ENCODE assay signal across 21 mouse cellular contexts in genomic region chr2:62381756-62382155, GRCm38 (mm10). TPM values are rescaled to one million over a fixed set of nuclear protein-coding genes. Genes with fewer than 3 reads are reported as not detected.
DNase-seq lines count a peak whose midpoint lies in the region; ATAC-seq and TF ChIP-seq lines count a peak whose summit lies in the region.
"Had no signal": no experiment of that assay in that cellular context is flagged by ENCODE, and none has a peak within 500 bp of the region (broad histone marks: within the 10 kb centered on the region; RNA-seq: fewer than 3 reads in every experiment).

No protein-coding gene starts in this region.

- H3K4me3 ChIP-seq in embryonic fibroblast, embryonic 13.5 days (ENCODE audit: insufficient read depth, low read length): no peak overlapping the region
- no peak overlapping the region for H3K4me3 ChIP-seq in myocyte
- H3K4me3 ChIP-seq: embryonic facial prominence, embryonic 13.5 days; heart, embryonic 15.5 days; hindbrain, embryonic 13.5 days had no signal

- H3ac ChIP-seq in myocyte (ENCODE audit: control insufficient read depth, insufficient read length): no peak overlapping the region

- H3K27me3 ChIP-seq in myocyte (ENCODE audit: control insufficient read depth, insufficient read depth, insufficient read length): no peaks in the 10 kb centered on the region
- H3K27me3 ChIP-seq: CH12.LX; embryonic facial prominence, embryonic 13.5 days; heart, embryonic 15.5 days; hindbrain, embryonic 13.5 days had no signal

- H3K4me2 ChIP-seq in myocyte (ENCODE audit: low read depth): peak overlapping the region; percentile 32
- H3K4me2 ChIP-seq: embryonic facial prominence, embryonic 13.5 days; heart, embryonic 11.5 days; heart, embryonic 15.5 days; hindbrain, embryonic 13.5 days had no signal

- DNase-seq in heart, postnatal 14 days: peak; percentile 6 to 9
- no peak for DNase-seq in heart, adult 8-10 months (ENCODE audit: low spot score)
- peak; percentile 40 for DNase-seq in gastrocnemius, postnatal 10 days
- no peak for DNase-seq in urinary bladder, postnatal 25 days (ENCODE audit: low spot score)
- no peak for DNase-seq in testis, postnatal 14 days (ENCODE audit: low spot score)
- DNase-seq: adrenal gland, postnatal 10 days; cerebellum, adult 11-12 months; cerebellum, adult 9-10 months; cerebellum, postnatal 25 days; kidney, adult 11 months; kidney, adult 9 months had no signal

- TF ChIP-seq POLR2A in embryonic fibroblast, embryonic 13.5 days (IDR thresholded peaks at IDR 0.05; ENCODE audit: low read depth, low read length): no peak
- no peak for TF ChIP-seq POLR2A in myocyte (IDR thresholded peaks at IDR 0.05; ENCODE audit: insufficient read length, low read depth)

- TF ChIP-seq CTCF in embryonic fibroblast, embryonic 13.5 days (IDR thresholded peaks at IDR 0.05; ENCODE audit: borderline replicate concordance, insufficient read depth, low read length): no peak

- H3K79me2 ChIP-seq in myocyte (ENCODE audit: control insufficient read depth, insufficient read depth): no peaks in the 10 kb centered on the region

- H3K27ac ChIP-seq in embryonic fibroblast, embryonic 13.5 days (ENCODE audit: insufficient read depth, low read length): peak overlapping the region; percentile 34; the same call in 1 of the 2 replicates
- H3K27ac ChIP-seq: embryonic facial prominence, embryonic 13.5 days; heart, embryonic 15.5 days; hindbrain, embryonic 13.5 days; hindbrain, postnatal 0 days had no signal

- peaks cover 9% of the 10 kb centered on the region for H3K4me1 ChIP-seq in embryonic fibroblast, embryonic 13.5 days (ENCODE audit: control insufficient read depth, insufficient read depth, low read length)
- H3K4me1 ChIP-seq: embryonic facial prominence, embryonic 13.5 days; heart, embryonic 15.5 days; hindbrain, embryonic 13.5 days had no signal

- ATAC-seq in monocyte, adult 5-6 weeks (replicated peaks; ENCODE audit: insufficient number of reproducible peaks, low FRiP score, low TSS enrichment, poor library complexity, severe bottlenecking): no peak
- ATAC-seq: forebrain, embryonic 14.5 days; hindbrain, postnatal 0 days had no signal

- intact Hi-C loops in heart, postnatal 14 days (cut with DNase I): no loop called here

- no peaks in the 10 kb centered on the region for H3K36me3 ChIP-seq in myocyte (ENCODE audit: control insufficient read depth, insufficient read depth)
- H3K36me3 ChIP-seq: embryonic facial prominence, embryonic 13.5 days; heart, embryonic 15.5 days; hindbrain, embryonic 13.5 days had no signal

TF ChIP-seq in myocyte, 11 proteins besides CTCF, POLR2A, EP300 and RAD21:
- TF ChIP-seq MYOD1 (IDR thresholded peaks at IDR 0.05; ENCODE audit: control insufficient read depth in 1 of 3, insufficient read length in 2 of 3, low read depth in 2 of 3) (no peak), USF1 (IDR thresholded peaks at IDR 0.05; ENCODE audit: low read depth) (no peak), POLR2AphosphoS2 (IDR thresholded peaks at IDR 0.05; ENCODE audit: insufficient read length, low read depth) (no peak), SRF (IDR thresholded peaks at IDR 0.05; ENCODE audit: control insufficient read depth, insufficient read length, low read depth) (no peak), TCF3 (IDR thresholded peaks at IDR 0.05; ENCODE audit: insufficient read length, low read depth) (no peak), MYOG (IDR thresholded peaks at IDR 0.05; ENCODE audit: control insufficient read depth in 1 of 3, insufficient read depth in 1 of 3, insufficient read length in 2 of 3, low read depth in 2 of 3) (no peak), CEBPB (IDR thresholded peaks at IDR 0.05; ENCODE audit: insufficient read depth, poor library complexity, severe bottlenecking) (no peak), TCF12 (IDR thresholded peaks at IDR 0.05; ENCODE audit: insufficient read depth, poor library complexity, severe bottlenecking) (no peak), MAX (IDR thresholded peaks at IDR 0.05; ENCODE audit: low read depth) (no peak), REST (IDR thresholded peaks at IDR 0.05; ENCODE audit: insufficient read depth, insufficient read length) (no peak), E2F4 (IDR thresholded peaks at IDR 0.05; ENCODE audit: insufficient read depth) (no peak)

RNA-seq across cellular contexts. Expression of gene Dpp4, which starts 30.3 kb away (rescaled TPM):
- 1 to 10 TPM; 7.2 to 8.2 TPM for total RNA-seq in heart, postnatal 14 days (2021)
- total RNA-seq in heart, adult 8-10 months (2022): 1 to 10 TPM; 2.5 to 7.6 (median 4.0) TPM
- polyA plus RNA-seq in embryonic fibroblast, embryonic 13.5 days (2011; ENCODE audit: insufficient read length, low read depth, missing spikeins): 0.27 and 0.90 TPM in 2 replicates
- 1 to 10 TPM; 7.8 to 9.3 TPM for total RNA-seq in gastrocnemius, postnatal 10 days (2021)
- not detected for polyA plus RNA-seq in myocyte (2012; fragmentation: generic; extraction: Trizol)
- 13.3 to 19.0 TPM (median 16.7 TPM) in 3 replicates for total RNA-seq in monocyte, adult 5-6 weeks (2017)

Comparison
In these comparisons a context has a peak if more than half of its experiments do, and no peak if none do; other contexts are left out.
1. DNase-seq: peak in heart, postnatal 14 days (2 of 2) and gastrocnemius, postnatal 10 days (single experiment); none in heart, adult 8-10 months (single experiment), urinary bladder, postnatal 25 days (single experiment) and testis, postnatal 14 days (single experiment).